Mouse (Mus musculus) spleen, adult 2 months (tissue): Measurements from ENCODE around the gene Pot1a. TPM values are rescaled to one million over a fixed set of nuclear protein-coding genes. Genes with fewer than 3 reads are reported as not detected.

Source experiments
- DNase-seq, 2 experiments: peaks; one replicate each; pipeline versions ENCODE4 v3.0.0 to v3.0.0-alpha.2; 2012 to 2021; ENCODE audit warnings: low spot score in 2 of 2, low read depth in 1 of 2
- H3K27ac ChIP-seq: fragments of 200-500 bp; 2 replicates; pipeline ENCODE4 v1.5.1; 2012; ENCODE audit warnings: low read length, inconsistent platforms; ENCODE audit not compliant: insufficient read depth
- H3K27me3 ChIP-seq: fragments of 200-500 bp; 2 replicates; pipeline ENCODE4 v1.6.1; 2012; ENCODE audit warnings: mild to moderate bottlenecking, moderate library complexity, low read length, inconsistent platforms; ENCODE audit not compliant: control insufficient read depth, insufficient read depth
- H3K36me3 ChIP-seq: fragments of 200-500 bp; 2 replicates; pipeline ENCODE4 v1.6.1; 2012; ENCODE audit warnings: mild to moderate bottlenecking, low read length, inconsistent platforms; ENCODE audit not compliant: control insufficient read depth, insufficient read depth
- H3K4me1 ChIP-seq: fragments of 200-500 bp; 2 replicates; pipeline ENCODE4 v1.6.1; 2011; ENCODE audit warnings: inconsistent platforms; ENCODE audit not compliant: control insufficient read depth, insufficient read depth, insufficient read length
- H3K4me3 ChIP-seq: fragments of 200-500 bp; 2 replicates; pipeline ENCODE4 v1.5.1; 2011; ENCODE audit warnings: mild to moderate bottlenecking, inconsistent platforms; ENCODE audit not compliant: insufficient read depth, insufficient read length; ENCODE audit errors: extremely low read depth
- CTCF ChIP-seq: fragments of 200-500 bp; IDR thresholded peaks from 2 replicates; pipeline ENCODE4 v1.5.1; 2011; ENCODE audit warnings: mild to moderate bottlenecking, inconsistent platforms; ENCODE audit not compliant: insufficient read depth, insufficient read length, insufficient replicate concordance; ENCODE audit errors: extremely low read depth
- POLR2A ChIP-seq: fragments of 200-500 bp; IDR thresholded peaks from 2 replicates; pipeline ENCODE4 v1.6.1; 2011; ENCODE audit warnings: low read depth, low read length, inconsistent platforms
- WGBS: fragments of 180-500 bp; shearing (Covaris S2); methylation state at CpG from one replicate; pipeline ENCODE4 v1.1.7; 2018; 5-methylcytosine and 5-hydroxymethylcytosine counted together
- polyA plus RNA-seq: library from polyadenylated mRNA; depleted of rRNA; stranded (reverse); fragments of >200 nt; gene quantifications from 2 replicates; pipeline ENCODE4 v1.2.3, GENCODE M21; 2012; rRNA removed

The Pot1a gene
- 3.2 and 4.0 TPM in 2 replicates for polyA plus RNA-seq

DNA sequence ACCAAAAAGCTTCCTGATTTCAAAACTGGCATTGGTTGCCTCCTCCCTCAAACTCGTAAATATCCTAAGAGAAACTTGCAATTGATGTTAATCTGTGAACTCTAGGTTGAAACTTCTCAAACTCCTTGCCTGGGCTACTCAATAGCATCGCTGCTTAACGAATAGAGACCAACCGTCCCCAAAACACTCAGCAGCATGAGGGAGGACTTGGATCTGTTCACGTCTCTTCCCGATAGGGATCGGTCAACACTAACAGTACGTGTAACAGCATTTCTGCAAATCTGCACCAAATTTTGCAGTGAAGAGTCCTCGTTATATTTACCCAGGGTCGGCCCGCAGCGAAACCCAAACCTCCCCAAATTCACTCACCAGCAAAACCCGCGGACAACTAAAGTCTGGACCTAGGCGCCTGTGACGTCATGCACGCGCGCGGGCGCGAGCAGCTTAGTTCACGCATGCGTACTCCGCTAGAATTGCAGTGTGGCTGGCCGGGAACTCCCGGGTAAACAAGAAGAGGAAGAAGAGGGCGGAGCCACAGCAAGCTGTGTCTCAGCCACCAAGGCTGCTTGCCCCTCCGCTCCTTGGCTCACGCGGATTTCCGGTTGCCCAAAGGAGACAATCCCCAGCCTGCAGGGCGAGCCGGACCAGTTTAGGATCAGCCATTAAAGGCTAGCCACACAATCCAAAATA is at the start of gene Pot1a:
Gene Pot1a, minus strand, starts transcription at position 441 of the 690 bp plus-strand sequence.
- H3K36me3 ChIP-seq = no peaks in the 10 kb centered on the region; the same call in none of the 2 replicates
- peak within 1 kb of the TSS; percentile 62 for H3K4me3 ChIP-seq
- H3K4me1 ChIP-seq = no peaks in the 10 kb centered on the region; the same call in 1 of the 2 replicates
- DNase-seq = peak; percentile 94
- under 1% methylated on average over 34 of the region's 34 CpGs for WGBS
- TF ChIP-seq POLR2A (peak; percentile 76), CTCF (no peak)
- peak within 1 kb of the TSS; percentile 77 for H3K27ac ChIP-seq
- H3K27me3 ChIP-seq = no peaks in the 10 kb centered on the region

- Histone ChIP-seq H3K36me3 (no peaks in the 10 kb centered on the region), H3K27ac (no peak overlapping the region), H3K27me3 (no peaks in the 10 kb centered on the region), H3K4me3 (no peak overlapping the region), H3K4me1 (no peaks in the 10 kb centered on the region)
- no peak for DNase-seq
- TF ChIP-seq POLR2A (no peak), CTCF (no peak)
- 61% methylated on average over 2 of the region's 2 CpGs for WGBS
These were observed 27.2 kb upstream of the Pot1a start for GRCm38 (mm10) chr6:25836261-25836660.

DNA sequence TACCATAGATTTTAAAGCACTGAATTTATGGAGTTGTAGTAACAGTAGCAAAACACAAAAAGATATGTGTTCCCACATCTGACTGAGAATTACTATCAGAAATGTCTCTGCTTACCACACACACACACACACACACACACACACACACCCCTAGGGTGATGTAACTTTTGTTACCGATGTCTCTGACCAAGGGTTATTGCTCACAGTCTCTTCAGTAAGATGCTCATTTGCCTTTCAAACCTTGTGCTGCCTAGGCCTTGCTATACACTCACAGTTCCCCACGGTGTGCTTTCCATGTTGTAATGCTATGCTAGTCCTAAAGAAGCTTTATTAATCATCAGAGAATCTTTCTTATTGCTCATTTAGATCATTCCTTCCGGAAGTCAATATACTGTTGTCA is 3.0 kb downstream of the Pot1a start:
- WGBS = 96% methylated on average over 3 of the region's 3 CpGs

GRCm38 (mm10) chr6:25802269-25802668 is 6.8 kb downstream of the Pot1a start:
- Histone ChIP-seq H3K27me3 (no peaks in the 10 kb centered on the region), H3K4me1 (no peaks in the 10 kb centered on the region; the same call in 1 of the 2 replicates), H3K27ac (no peak overlapping the region), H3K4me3 (no peak overlapping the region), H3K36me3 (peaks cover 4% of the 10 kb centered on the region)
- WGBS = 87% methylated on average over 3 of the region's 3 CpGs
- TF ChIP-seq POLR2A = no peak
- DNase-seq = no peak

More for the DNA sequence above, 3.0 kb downstream of the Pot1a start:
- Histone ChIP-seq H3K27me3 (no peaks in the 10 kb centered on the region), H3K4me3 (no peak overlapping the region), H3K27ac (no peak overlapping the region), H3K36me3 (no peaks in the 10 kb centered on the region; the same call in none of the 2 replicates), H3K4me1 (no peaks in the 10 kb centered on the region; the same call in 1 of the 2 replicates)
- DNase-seq = no peak
- TF ChIP-seq POLR2A (no peak), CTCF (no peak)

- no peak for DNase-seq
- Histone ChIP-seq H3K36me3 (peaks cover 8% of the 10 kb centered on the region), H3K4me1 (no peaks in the 10 kb centered on the region), H3K27me3 (no peaks in the 10 kb centered on the region), H3K27ac (no peak overlapping the region), H3K4me3 (no peak overlapping the region)
- TF ChIP-seq POLR2A (no peak), CTCF (no peak)
- 96% methylated on average over 6 of the region's 6 CpGs for WGBS
These were observed 7.8 kb downstream of the Pot1a start for GRCm38 (mm10) chr6:25801230-25801629.

DNA sequence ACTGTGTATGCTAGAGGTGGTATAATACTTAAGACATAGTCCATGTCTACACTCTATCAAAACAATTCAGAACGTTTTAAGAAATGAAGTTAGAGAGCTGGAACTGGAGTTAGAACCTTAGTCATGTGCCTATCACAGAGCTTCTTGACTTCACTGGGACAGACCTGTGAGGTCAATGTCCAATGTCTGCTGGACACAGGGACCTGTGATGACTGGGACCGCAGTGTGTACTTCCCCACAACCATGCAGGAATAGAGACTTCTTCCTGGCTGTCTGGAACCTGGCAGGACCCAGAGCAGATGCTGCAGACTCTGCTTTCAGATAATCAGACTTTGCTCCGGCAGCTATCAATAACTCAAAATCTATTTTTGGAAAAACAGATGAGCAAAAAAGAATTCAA is 40.8 kb downstream of the Pot1a start:
- no peaks in the 10 kb centered on the region for H3K4me1 ChIP-seq
- no peak for DNase-seq
- WGBS = 93% methylated on average over 3 of the region's 3 CpGs
- TF ChIP-seq POLR2A (no peak), CTCF (no peak)
- no peak overlapping the region for H3K4me3 ChIP-seq
- no peak overlapping the region for H3K27ac ChIP-seq
- H3K36me3 ChIP-seq = peaks cover 16% of the 10 kb centered on the region
- H3K27me3 ChIP-seq = no peaks in the 10 kb centered on the region

- whole genome bisulfite sequencing = 93% methylated on average over 8 of the region's 8 CpGs
- TF ChIP-seq CTCF (no peak), POLR2A (no peak)
- DNase-seq = no peak
- Histone ChIP-seq H3K4me1 (no peaks in the 10 kb centered on the region), H3K27ac (no peak overlapping the region), H3K36me3 (peaks cover 17% of the 10 kb centered on the region), H3K27me3 (no peaks in the 10 kb centered on the region), H3K4me3 (no peak overlapping the region)
These were observed 41.5 kb downstream of the Pot1a start for GRCm38 (mm10) chr6:25767552-25767951.
